Mouse (Mus musculus) liver, postnatal 0 days (tissue): ENCODE data around the gene Sept12.

Source experiments
- CTCF ChIP-seq: sonication (generic); IDR thresholded peaks from 2 replicates; pipeline ENCODE4 v1.5.1; 2016; ENCODE audit warnings: antibody characterized with exemption, low read depth
- EP300 ChIP-seq: IDR thresholded peaks from 2 replicates; pipeline ENCODE4 v1.6.1; 2016; ENCODE audit warnings: antibody characterized with exemption, low read depth, mild to moderate bottlenecking

GRCm38 (mm10) chr16:4965392-4966129 is 32.1 kb downstream of the Sept12 start:
- TF ChIP-seq CTCF, result no peak
- no peak for TF ChIP-seq EP300
